Mouse (Mus musculus): ENCODE measurements at regions not wholly inside any gene's neighbourhood (a gene's known extent, or its start where the extent isn't known, plus 50 kb on each side); places are given as distances from the start of the nearest gene placed in this dataset.

- DNase-seq (ENCODE audit: low read depth) = peak; percentile 1
These were observed 54.3 kb upstream of the Spry2 start for GRCm38 (mm10) chr14:105950924-105951323.

- no peak for DNase-seq (ENCODE audit: low read depth)
These were observed 58.5 kb upstream of the Spry2 start for GRCm38 (mm10) chr14:105955082-105955481.

- DNase-seq (ENCODE audit: low read depth) = no peak
These were observed 60.2 kb upstream of the Spry2 start for GRCm38 (mm10) chr14:105956796-105957195.

- DNase-seq (ENCODE audit: low read depth) = no peak
These were observed 61.4 kb upstream of the Spry2 start for GRCm38 (mm10) chr14:105958005-105958404.

GRCm38 (mm10) chr14:105979544-105980323 lies 83.1 kb upstream of the Spry2 start:
- no peak for DNase-seq (ENCODE audit: low read depth)

- DNase-seq (ENCODE audit: low read depth) = no peak
These were observed 83.7 kb upstream of the Spry2 start for GRCm38 (mm10) chr14:105980324-105980680.

GRCm38 (mm10) chr14:105987341-105987882 lies 90.8 kb upstream of the Spry2 start:
- DNase-seq (ENCODE audit: low read depth) = no peak

- no peak for DNase-seq (ENCODE audit: low read depth)
These were observed 92.1 kb upstream of the Spry2 start for GRCm38 (mm10) chr14:105988738-105989137.

- DNase-seq (ENCODE audit: low read depth) = no peak
These were observed 96.5 kb upstream of the Spry2 start for GRCm38 (mm10) chr14:105993124-105993523.

GRCm38 (mm10) chr14:105999801-106000200 lies 103.2 kb upstream of the Spry2 start:
- DNase-seq (ENCODE audit: low read depth) = no peak

- no peak for DNase-seq (ENCODE audit: low read depth)
These were observed 98.2 kb upstream of the Trim52 start for GRCm38 (mm10) chr14:106007769-106008168.

- DNase-seq (ENCODE audit: low read depth) = no peak
These were observed 97.0 kb upstream of the Trim52 start for GRCm38 (mm10) chr14:106008951-106009350.

GRCm38 (mm10) chr14:106010961-106011360 lies 95.0 kb upstream of the Trim52 start:
- no peak for DNase-seq (ENCODE audit: low read depth)

GRCm38 (mm10) chr14:106011991-106012427 lies 94.0 kb upstream of the Trim52 start:
- no peak for DNase-seq (ENCODE audit: low read depth)

GRCm38 (mm10) chr14:106022806-106023205 lies 83.2 kb upstream of the Trim52 start:
- no peak for DNase-seq (ENCODE audit: low read depth)

- DNase-seq (ENCODE audit: low read depth) = no peak
These were observed 79.2 kb upstream of the Trim52 start for GRCm38 (mm10) chr14:106026815-106027214.

- DNase-seq (ENCODE audit: low read depth) = no peak
These were observed 78.3 kb upstream of the Trim52 start for GRCm38 (mm10) chr14:106027686-106028085.

GRCm38 (mm10) chr14:106031094-106031493 lies 74.9 kb upstream of the Trim52 start:
- no peak for DNase-seq (ENCODE audit: low read depth)

GRCm38 (mm10) chr14:106033793-106034192 lies 72.2 kb upstream of the Trim52 start:
- no peak for DNase-seq (ENCODE audit: low read depth)

- no peak for DNase-seq (ENCODE audit: low read depth)
These were observed 70.9 kb upstream of the Trim52 start for GRCm38 (mm10) chr14:106034933-106035665.

- DNase-seq (ENCODE audit: low read depth) = no peak
These were observed 61.7 kb upstream of the Trim52 start for GRCm38 (mm10) chr14:106044274-106044673.

GRCm38 (mm10) chr14:106050231-106050630 lies 55.8 kb upstream of the Trim52 start:
- no peak for DNase-seq (ENCODE audit: low read depth)
